Mouse (Mus musculus) spleen, adult 2 months (tissue): ENCODE measurements around the gene Ankrd44. TPM values are rescaled to one million over a fixed set of nuclear protein-coding genes. Genes with fewer than 3 reads are reported as not detected.

Experiments
- DNase-seq, 2 experiments: peaks; one replicate each; pipeline versions ENCODE4 v3.0.0 to v3.0.0-alpha.2; 2012 to 2021; ENCODE audit warnings: low spot score in 2 of 2, low read depth in 1 of 2
- H3K27ac ChIP-seq: fragments of 200-500 bp; 2 replicates; pipeline ENCODE4 v1.5.1; 2012; ENCODE audit warnings: low read length, inconsistent platforms; ENCODE audit not compliant: insufficient read depth
- H3K27me3 ChIP-seq: fragments of 200-500 bp; 2 replicates; pipeline ENCODE4 v1.6.1; 2012; ENCODE audit warnings: mild to moderate bottlenecking, moderate library complexity, low read length, inconsistent platforms; ENCODE audit not compliant: control insufficient read depth, insufficient read depth
- H3K36me3 ChIP-seq: fragments of 200-500 bp; 2 replicates; pipeline ENCODE4 v1.6.1; 2012; ENCODE audit warnings: mild to moderate bottlenecking, low read length, inconsistent platforms; ENCODE audit not compliant: control insufficient read depth, insufficient read depth
- H3K4me1 ChIP-seq: fragments of 200-500 bp; 2 replicates; pipeline ENCODE4 v1.6.1; 2011; ENCODE audit warnings: inconsistent platforms; ENCODE audit not compliant: control insufficient read depth, insufficient read depth, insufficient read length
- H3K4me3 ChIP-seq: fragments of 200-500 bp; 2 replicates; pipeline ENCODE4 v1.5.1; 2011; ENCODE audit warnings: mild to moderate bottlenecking, inconsistent platforms; ENCODE audit not compliant: insufficient read depth, insufficient read length; ENCODE audit errors: extremely low read depth
- CTCF ChIP-seq: fragments of 200-500 bp; IDR thresholded peaks from 2 replicates; pipeline ENCODE4 v1.5.1; 2011; ENCODE audit warnings: mild to moderate bottlenecking, inconsistent platforms; ENCODE audit not compliant: insufficient read depth, insufficient read length, insufficient replicate concordance; ENCODE audit errors: extremely low read depth
- POLR2A ChIP-seq: fragments of 200-500 bp; IDR thresholded peaks from 2 replicates; pipeline ENCODE4 v1.6.1; 2011; ENCODE audit warnings: low read depth, low read length, inconsistent platforms
- WGBS: fragments of 180-500 bp; shearing (Covaris S2); methylation state at CpG from one replicate; pipeline ENCODE4 v1.1.7; 2018; 5-methylcytosine and 5-hydroxymethylcytosine counted together
- polyA plus RNA-seq: library from polyadenylated mRNA; depleted of rRNA; stranded (reverse); fragments of >200 nt; gene quantifications from 2 replicates; pipeline ENCODE4 v1.2.3, GENCODE M21; 2012

The Ankrd44 gene
- polyA plus RNA-seq, 1 experiment: 43.1 TPM

- TF ChIP-seq CTCF (no peak), POLR2A (no peak)
- Histone ChIP-seq H3K36me3 (peaks cover 20% of the 10 kb centered on the region), H3K27ac (no peak overlapping the region), H3K4me3 (no peak overlapping the region), H3K4me1 (no peaks in the 10 kb centered on the region), H3K27me3 (no peaks in the 10 kb centered on the region)
- DNase-seq: peak; percentile 45 to 54
- WGBS: 18% methylated on average over 8 of the region's 8 CpGs
These were observed 98.4 kb downstream of the Ankrd44 start for GRCm38 (mm10) chr1:54827827-54828226.

GRCm38 (mm10) chr1:54827351-54827750, 98.8 kb downstream of the Ankrd44 start:
- 78% methylated on average over 3 of the region's 3 CpGs for WGBS
- DNase-seq: no peak
- Histone ChIP-seq H3K36me3 (peaks cover 22% of the 10 kb centered on the region), H3K4me3 (no peak overlapping the region), H3K4me1 (no peaks in the 10 kb centered on the region), H3K27ac (no peak overlapping the region), H3K27me3 (no peaks in the 10 kb centered on the region)
- TF ChIP-seq CTCF (no peak), POLR2A (no peak)

GRCm38 (mm10) chr1:54826426-54826986, 99.7 kb downstream of the Ankrd44 start:
- Histone ChIP-seq H3K27me3 (no peaks in the 10 kb centered on the region), H3K4me3 (no peak overlapping the region), H3K36me3 (peaks cover 24% of the 10 kb centered on the region), H3K4me1 (no peaks in the 10 kb centered on the region), H3K27ac (no peak overlapping the region)
- DNase-seq: no peak
- TF ChIP-seq POLR2A: no peak
- TF ChIP-seq CTCF: no peak
- WGBS: 77% methylated on average over 4 of the region's 4 CpGs

GRCm38 (mm10) chr1:54825718-54826425, 100.3 kb downstream of the Ankrd44 start:
- 78% methylated on average over 6 of the region's 6 CpGs for WGBS
- DNase-seq: no peak
- no peak overlapping the region for H3K27ac ChIP-seq
- peaks cover 24% of the 10 kb centered on the region for H3K36me3 ChIP-seq
- H3K27me3 ChIP-seq: no peaks in the 10 kb centered on the region
- TF ChIP-seq POLR2A: no peak
- no peak for TF ChIP-seq CTCF
- no peak overlapping the region for H3K4me3 ChIP-seq
- H3K4me1 ChIP-seq: no peaks in the 10 kb centered on the region

GRCm38 (mm10) chr1:54824106-54824808, 101.9 kb downstream of the Ankrd44 start:
- DNase-seq: no peak
- peaks cover 24% of the 10 kb centered on the region for H3K36me3 ChIP-seq

GRCm38 (mm10) chr1:54821797-54822196, 104.4 kb downstream of the Ankrd44 start:
- H3K4me3 ChIP-seq: no peak overlapping the region
- H3K27ac ChIP-seq: no peak overlapping the region
- no peak for DNase-seq
- TF ChIP-seq POLR2A (no peak), CTCF (no peak)
- no peaks in the 10 kb centered on the region for H3K27me3 ChIP-seq
- peaks cover 16% of the 10 kb centered on the region; the same call in 1 of the 2 replicates for H3K36me3 ChIP-seq
- 93% methylated on average over 1 of the region's 1 CpGs for WGBS
- H3K4me1 ChIP-seq: no peaks in the 10 kb centered on the region

More at GRCm38 (mm10) chr1:54824106-54824808, 101.9 kb downstream of the Ankrd44 start:
- no peak for TF ChIP-seq POLR2A
- no peak for TF ChIP-seq CTCF
- Histone ChIP-seq H3K4me1 (no peaks in the 10 kb centered on the region), H3K4me3 (no peak overlapping the region), H3K27ac (no peak overlapping the region), H3K27me3 (no peaks in the 10 kb centered on the region)
- 90% methylated on average over 14 of the region's 14 CpGs for WGBS

- H3K4me1 ChIP-seq: no peaks in the 10 kb centered on the region
- no peak overlapping the region for H3K27ac ChIP-seq
- 87% methylated on average over 9 of the region's 9 CpGs for WGBS
- peaks cover 3% of the 10 kb centered on the region for H3K36me3 ChIP-seq
- no peak overlapping the region for H3K4me3 ChIP-seq
- no peak for TF ChIP-seq POLR2A
- no peak for TF ChIP-seq CTCF
- DNase-seq: no peak
- H3K27me3 ChIP-seq: no peaks in the 10 kb centered on the region
These were observed 110.9 kb downstream of the Ankrd44 start for GRCm38 (mm10) chr1:54815206-54815855.
